Mouse (Mus musculus): ENCODE measurements around the gene Fyn. TPM values are rescaled to one million over a fixed set of nuclear protein-coding genes. Genes with fewer than 3 reads are reported as not detected.

The Fyn gene
- total and polyA plus RNA-seq, 2 experiments from 2014 or later = 10.8 to 24.1 TPM

DNA sequence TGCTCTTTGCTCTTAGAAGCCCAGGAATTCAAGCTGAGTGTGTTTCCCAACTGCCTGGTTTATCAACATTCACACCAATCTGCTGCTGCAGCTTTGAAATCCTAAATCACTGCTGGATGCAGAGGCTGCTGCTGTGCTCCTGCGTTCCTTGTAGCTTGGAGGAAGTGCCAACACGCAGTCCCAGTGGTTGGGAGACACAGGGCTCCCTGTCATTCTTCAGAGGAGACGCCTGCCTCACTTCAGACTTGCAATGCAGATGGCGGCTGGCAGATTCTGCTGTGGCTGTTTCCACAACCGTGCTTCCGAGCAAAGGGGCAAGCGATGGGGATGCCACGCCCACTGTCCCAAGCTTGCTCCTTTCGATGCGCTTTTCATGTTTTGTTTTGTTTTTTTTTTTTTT is 132.9 kb downstream of the Fyn start:
- ATAC-seq (ENCODE audit: insufficient read depth, low read depth) (no peak), DNase-seq (ENCODE audit: low spot score) (no peak)
- H3K36me3 ChIP-seq (replicated peaks; ENCODE audit: control insufficient read depth, insufficient read depth, low read length) = no peaks in the 10 kb centered on the region
- TF ChIP-seq CTCF (IDR thresholded peaks at IDR 0.05; ENCODE audit: low read depth) (no peak), EP300 (IDR thresholded peaks at IDR 0.05; ENCODE audit: low read depth) (no peak)
- peaks cover 22% of the 10 kb centered on the region for H3K4me1 ChIP-seq (ENCODE audit: control insufficient read depth, insufficient read depth)
- no peak overlapping the region for H3K4me3 ChIP-seq (ENCODE audit: low read depth, low read length)
- H3K9me3 ChIP-seq (replicated peaks; ENCODE audit: control insufficient read depth, low read length) = no peaks in the 10 kb centered on the region
- no peaks in the 10 kb centered on the region for H3K27me3 ChIP-seq (ENCODE audit: control insufficient read depth, insufficient read depth, low read length)
- H3K4me2 ChIP-seq (ENCODE audit: low read depth, low read length) = no peak overlapping the region
- peak overlapping the region; percentile 27; the same call in 1 of the 2 replicates for H3K27ac ChIP-seq (ENCODE audit: low read depth)
- 35% methylated on average over 10 of the region's 10 CpGs for WGBS
- no peak overlapping the region for H3K9ac ChIP-seq (replicated peaks; ENCODE audit: low read depth, low read length)

DNA sequence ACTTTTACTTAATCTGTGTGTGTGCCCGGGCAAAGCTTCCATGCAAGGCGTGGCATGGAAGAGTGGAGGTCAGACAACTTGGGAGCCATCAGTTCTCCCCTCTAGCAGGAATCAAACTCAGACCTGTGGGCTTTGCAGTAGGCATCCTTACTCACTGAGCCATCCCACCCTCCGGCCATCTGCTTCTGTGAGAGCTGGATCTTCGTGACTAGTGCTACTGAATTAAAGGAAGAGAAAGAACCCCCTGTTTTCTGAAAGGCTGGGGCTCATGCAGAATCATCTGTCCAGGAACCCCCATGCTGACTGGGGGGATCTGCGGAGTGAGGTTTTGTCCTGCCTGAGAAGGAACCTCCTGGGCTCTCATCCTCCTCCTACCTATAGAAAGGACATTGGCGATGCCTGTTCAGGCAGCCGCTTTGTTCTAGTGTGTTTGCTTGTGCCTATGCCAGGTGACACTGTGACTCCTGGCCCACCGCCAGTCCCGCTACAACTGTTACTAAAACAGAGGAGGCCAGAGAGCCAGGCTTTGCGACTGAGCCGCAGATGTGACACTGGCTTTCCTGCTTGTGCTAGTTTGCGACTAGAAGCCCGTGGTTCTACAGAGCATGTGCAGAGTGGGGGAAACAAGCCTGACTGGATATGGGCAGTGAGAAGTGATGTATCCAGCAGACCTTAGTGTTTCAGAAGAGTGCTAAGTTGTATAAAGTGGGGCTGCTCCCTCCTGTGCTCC is 133.5 kb downstream of the Fyn start:
- DNase-seq (ENCODE audit: low spot score) = peak; percentile 84
- Histone ChIP-seq H3K4me1 (ENCODE audit: control insufficient read depth, insufficient read depth) (peaks cover 27% of the 10 kb centered on the region), H3K9ac (replicated peaks; ENCODE audit: low read depth, low read length) (no peak overlapping the region), H3K4me2 (ENCODE audit: low read depth, low read length) (peak overlapping the region; percentile 2; the same call in 1 of the 2 replicates), H3K27me3 (ENCODE audit: control insufficient read depth, insufficient read depth, low read length) (no peaks in the 10 kb centered on the region), H3K9me3 (replicated peaks; ENCODE audit: control insufficient read depth, low read length) (no peaks in the 10 kb centered on the region), H3K27ac (ENCODE audit: low read depth) (no peak overlapping the region), H3K4me3 (ENCODE audit: low read depth, low read length) (no peak overlapping the region), H3K36me3 (replicated peaks; ENCODE audit: control insufficient read depth, insufficient read depth, low read length) (no peaks in the 10 kb centered on the region)
- ATAC-seq (ENCODE audit: insufficient read depth, low read depth) = peak; percentile 81
- 37% methylated on average over 13 of the region's 13 CpGs for WGBS
- no peak for TF ChIP-seq CTCF (IDR thresholded peaks at IDR 0.05; ENCODE audit: low read depth)
- TF ChIP-seq EP300 (IDR thresholded peaks at IDR 0.05; ENCODE audit: low read depth) = no peak

DNA sequence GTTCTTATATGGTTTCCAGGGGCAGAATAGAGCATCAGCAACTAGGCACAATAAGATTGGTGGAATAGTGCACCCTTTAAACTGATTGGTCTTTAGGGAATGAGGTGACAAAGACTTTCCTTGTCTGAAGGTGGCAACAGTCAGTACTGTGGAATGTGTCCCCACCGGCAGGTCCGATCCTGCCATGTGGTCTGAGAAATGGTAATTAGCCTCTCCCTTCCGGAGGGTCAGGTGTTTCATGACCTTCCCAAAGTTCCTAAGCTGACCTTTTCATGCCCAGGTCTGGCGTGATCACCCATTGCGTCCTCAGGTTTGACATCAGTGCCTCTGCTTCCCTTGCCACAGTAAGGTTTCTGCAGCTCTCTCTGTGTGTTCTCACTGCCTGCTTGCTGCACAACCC is 134.7 kb downstream of the Fyn start:
- DNase-seq (ENCODE audit: low spot score) (no peak), ATAC-seq (ENCODE audit: insufficient read depth, low read depth) (no peak)
- H3K27me3 ChIP-seq (ENCODE audit: control insufficient read depth, insufficient read depth, low read length) = no peaks in the 10 kb centered on the region
- H3K9me3 ChIP-seq (replicated peaks; ENCODE audit: control insufficient read depth, low read length) = no peaks in the 10 kb centered on the region
- 84% methylated on average over 5 of the region's 5 CpGs for WGBS
- no peak overlapping the region for H3K4me3 ChIP-seq (ENCODE audit: low read depth, low read length)
- H3K4me1 ChIP-seq (ENCODE audit: control insufficient read depth, insufficient read depth) = peaks cover 29% of the 10 kb centered on the region
- no peak for TF ChIP-seq CTCF (IDR thresholded peaks at IDR 0.05; ENCODE audit: low read depth)
- TF ChIP-seq EP300 (IDR thresholded peaks at IDR 0.05; ENCODE audit: low read depth) = no peak
- H3K36me3 ChIP-seq (replicated peaks; ENCODE audit: control insufficient read depth, insufficient read depth, low read length) = no peaks in the 10 kb centered on the region
- no peak overlapping the region for H3K4me2 ChIP-seq (ENCODE audit: low read depth, low read length)
- H3K9ac ChIP-seq (replicated peaks; ENCODE audit: low read depth, low read length) = no peak overlapping the region
- H3K27ac ChIP-seq (ENCODE audit: low read depth) = no peak overlapping the region

DNA sequence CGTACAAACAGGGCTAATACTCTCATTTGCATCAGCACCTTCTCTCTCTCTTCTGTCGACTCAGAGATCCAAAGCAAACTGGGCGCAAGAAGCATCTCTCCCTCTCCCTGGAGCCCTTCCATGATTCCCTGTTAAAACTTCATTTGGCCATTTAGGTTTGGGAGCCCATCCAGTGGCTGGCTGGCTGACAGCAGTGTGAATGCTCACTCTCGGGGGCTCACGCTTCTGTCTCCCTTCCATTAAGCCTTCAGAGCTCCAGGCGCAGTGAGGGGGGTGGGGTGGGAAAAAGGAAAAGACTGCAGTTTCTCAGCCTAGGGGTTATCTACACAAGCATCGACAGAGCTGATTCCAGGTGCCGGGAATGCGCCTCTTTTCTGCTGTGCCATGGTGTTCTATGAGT is 136.4 kb downstream of the Fyn start:
- no peaks in the 10 kb centered on the region for H3K27me3 ChIP-seq (ENCODE audit: control insufficient read depth, insufficient read depth, low read length)
- no peak overlapping the region for H3K9ac ChIP-seq (replicated peaks; ENCODE audit: low read depth, low read length)
- no peaks in the 10 kb centered on the region for H3K9me3 ChIP-seq (replicated peaks; ENCODE audit: control insufficient read depth, low read length)
- H3K4me3 ChIP-seq (ENCODE audit: low read depth, low read length) = no peak overlapping the region
- no peaks in the 10 kb centered on the region for H3K36me3 ChIP-seq (replicated peaks; ENCODE audit: control insufficient read depth, insufficient read depth, low read length)
- H3K4me1 ChIP-seq (ENCODE audit: control insufficient read depth, insufficient read depth) = peaks cover 29% of the 10 kb centered on the region
- H3K4me2 ChIP-seq (ENCODE audit: low read depth, low read length) = no peak overlapping the region
- WGBS = 47% methylated on average over 9 of the region's 9 CpGs
- ATAC-seq (ENCODE audit: insufficient read depth, low read depth) (no peak), DNase-seq (ENCODE audit: low spot score) (no peak)
- TF ChIP-seq EP300 (IDR thresholded peaks at IDR 0.05; ENCODE audit: low read depth) = no peak
- no peak for TF ChIP-seq CTCF (IDR thresholded peaks at IDR 0.05; ENCODE audit: low read depth)
- no peak overlapping the region for H3K27ac ChIP-seq (ENCODE audit: low read depth)

DNA sequence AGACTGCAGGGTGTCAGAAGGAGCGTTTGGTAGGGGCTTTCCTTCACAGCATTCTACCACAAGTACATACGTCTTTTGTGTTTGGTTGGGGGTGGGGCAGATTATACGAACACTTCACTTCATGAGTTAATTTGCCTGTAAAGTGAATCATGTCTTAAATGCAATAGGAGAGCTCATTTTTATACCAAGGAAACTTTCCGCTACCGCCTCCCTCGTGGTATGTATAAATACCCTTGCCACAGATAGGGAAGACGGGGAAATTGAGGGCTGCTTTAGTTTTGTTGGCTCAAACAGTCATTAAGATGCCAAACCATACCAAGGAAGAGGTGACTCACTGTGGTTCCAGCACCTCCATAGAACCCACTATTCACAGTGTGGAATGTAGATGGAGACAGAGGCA is 137.0 kb downstream of the Fyn start:
- ATAC-seq (ENCODE audit: insufficient read depth, low read depth) = no peak
- 77% methylated on average over 7 of the region's 7 CpGs for WGBS
- H3K4me1 ChIP-seq (ENCODE audit: control insufficient read depth, insufficient read depth) = peaks cover 29% of the 10 kb centered on the region

DNA sequence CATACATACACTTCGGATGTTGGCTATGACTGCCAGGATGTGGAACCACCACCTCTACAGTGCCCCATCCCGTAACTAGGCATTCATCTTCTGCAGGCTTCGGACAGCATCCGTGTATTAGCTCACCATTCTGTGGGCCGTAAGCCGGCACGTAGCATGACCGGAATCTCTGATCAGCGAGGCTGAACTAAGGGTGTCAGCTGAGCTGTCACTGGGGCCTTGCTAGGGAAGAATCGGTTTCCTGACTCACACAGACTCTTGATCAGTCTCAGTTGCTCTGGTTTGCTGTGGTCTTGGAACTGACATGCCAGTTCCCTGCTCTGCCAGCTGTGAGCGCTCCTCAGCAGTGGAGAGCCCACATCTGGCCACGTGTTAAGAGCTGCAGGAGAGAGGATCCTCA is 137.7 kb downstream of the Fyn start:
- 82% methylated on average over 12 of the region's 12 CpGs for WGBS
- no peak overlapping the region for H3K9ac ChIP-seq (replicated peaks; ENCODE audit: low read depth, low read length)
- no peak overlapping the region for H3K4me2 ChIP-seq (ENCODE audit: low read depth, low read length)
- H3K27ac ChIP-seq (ENCODE audit: low read depth) = no peak overlapping the region
- no peaks in the 10 kb centered on the region for H3K9me3 ChIP-seq (replicated peaks; ENCODE audit: control insufficient read depth, low read length)
- no peaks in the 10 kb centered on the region for H3K36me3 ChIP-seq (replicated peaks; ENCODE audit: control insufficient read depth, insufficient read depth, low read length)
- no peak for TF ChIP-seq EP300 (IDR thresholded peaks at IDR 0.05; ENCODE audit: low read depth)
- ATAC-seq (ENCODE audit: insufficient read depth, low read depth) = no peak
- H3K27me3 ChIP-seq (ENCODE audit: control insufficient read depth, insufficient read depth, low read length) = no peaks in the 10 kb centered on the region
- H3K4me1 ChIP-seq (ENCODE audit: control insufficient read depth, insufficient read depth) = peaks cover 25% of the 10 kb centered on the region
- DNase-seq (ENCODE audit: low spot score) = no peak
- no peak overlapping the region for H3K4me3 ChIP-seq (ENCODE audit: low read depth, low read length)

More for the DNA sequence above, 137.0 kb downstream of the Fyn start:
- Histone ChIP-seq H3K4me2 (ENCODE audit: low read depth, low read length) (no peak overlapping the region), H3K27ac (ENCODE audit: low read depth) (no peak overlapping the region), H3K4me3 (ENCODE audit: low read depth, low read length) (no peak overlapping the region), H3K9ac (replicated peaks; ENCODE audit: low read depth, low read length) (no peak overlapping the region), H3K9me3 (replicated peaks; ENCODE audit: control insufficient read depth, low read length) (no peaks in the 10 kb centered on the region), H3K27me3 (ENCODE audit: control insufficient read depth, insufficient read depth, low read length) (no peaks in the 10 kb centered on the region), H3K36me3 (replicated peaks; ENCODE audit: control insufficient read depth, insufficient read depth, low read length) (no peaks in the 10 kb centered on the region)
- TF ChIP-seq CTCF (IDR thresholded peaks at IDR 0.05; ENCODE audit: low read depth) = no peak
- TF ChIP-seq EP300 (IDR thresholded peaks at IDR 0.05; ENCODE audit: low read depth) = no peak
- DNase-seq (ENCODE audit: low spot score) = no peak
